ENCODE assay signal across 11 mouse cellular contexts in the genomic region with DNA sequence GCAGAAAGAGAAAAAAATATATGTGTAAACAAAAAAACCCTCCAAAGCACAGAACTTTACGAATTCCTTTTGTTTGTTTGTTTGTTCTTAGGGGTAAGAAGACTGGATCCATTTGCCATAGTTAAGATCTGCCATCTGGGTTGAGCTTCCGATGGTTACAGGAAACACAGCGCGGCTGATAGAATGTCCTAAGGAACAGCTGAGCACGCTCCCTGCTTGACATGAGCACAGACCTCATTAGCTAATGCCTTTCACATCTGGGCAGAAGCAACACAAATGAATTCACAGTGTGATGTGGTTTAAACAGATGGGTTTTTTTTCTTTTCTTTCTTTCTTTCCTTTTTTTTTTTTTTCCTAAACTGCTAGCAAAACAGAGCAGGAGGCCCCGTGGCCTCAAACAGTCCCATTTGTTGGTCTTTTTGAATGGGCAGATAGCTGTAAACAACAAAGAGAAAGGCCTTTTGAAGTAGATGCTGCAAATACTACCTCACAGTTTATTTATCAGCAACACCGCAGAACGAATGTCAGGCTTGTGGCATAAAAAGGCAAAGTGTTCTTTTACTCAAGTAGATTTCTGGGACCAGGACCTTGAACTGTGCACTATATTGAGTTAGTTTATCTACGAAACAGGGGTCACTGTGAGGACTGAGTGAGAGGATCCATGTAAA.
DNase-seq lines count a peak whose midpoint lies in the region; ATAC-seq and TF ChIP-seq lines count a peak whose summit lies in the region.
"Had no signal": no experiment of that assay in that cellular context is flagged by ENCODE, and none has a peak within 500 bp of the region (broad histone marks: within the 10 kb centered on the region; RNA-seq: fewer than 3 reads in every experiment).

No protein-coding gene starts in this region.

- ATAC-seq in heart, embryonic 16.5 days (replicated peaks; ENCODE audit: extremely low read depth, insufficient read depth, low FRiP score) = no peak
- ATAC-seq in midbrain, embryonic 11.5 days (ENCODE audit: low FRiP score) = peak; percentile 67; the same call in 1 of the 2 replicates
- no peak for ATAC-seq in midbrain, embryonic 15.5 days (replicated peaks)
- no peak for ATAC-seq in midbrain, postnatal 0 days (ENCODE audit: low FRiP score)

- no peaks in the 10 kb centered on the region for H3K9me3 ChIP-seq in heart, embryonic 16.5 days (replicated peaks; ENCODE audit: control insufficient read depth, low read length)
- H3K9me3 ChIP-seq in heart, embryonic 10.5 days = no peaks in the 10 kb centered on the region
- no peaks in the 10 kb centered on the region for H3K9me3 ChIP-seq in midbrain, embryonic 11.5 days (ENCODE audit: control insufficient read depth, low read length)
- H3K9me3 ChIP-seq in midbrain, embryonic 15.5 days = no peaks in the 10 kb centered on the region
- H3K9me3 ChIP-seq in midbrain, postnatal 0 days (ENCODE audit: low read length) = no peaks in the 10 kb centered on the region
- H3K9me3 ChIP-seq: neural tube, embryonic 15.5 days had no signal

- 0 out of 2 replicates have a peak overlapping the region, but pooled peaks have one; percentile 19 for H3K27ac ChIP-seq in heart, embryonic 16.5 days (ENCODE audit: low read length)
- H3K27ac ChIP-seq in heart, embryonic 10.5 days = no peak overlapping the region
- H3K27ac ChIP-seq in midbrain, embryonic 11.5 days (ENCODE audit: low read depth, low read length) = peak overlapping the region; percentile 45; the same call in 1 of the 2 replicates
- no peak overlapping the region for H3K27ac ChIP-seq in midbrain, embryonic 15.5 days
- H3K27ac ChIP-seq in midbrain, postnatal 0 days (ENCODE audit: low read depth, low read length) = no peak overlapping the region
- H3K27ac ChIP-seq: neural tube, embryonic 15.5 days had no signal

- H3K36me3 ChIP-seq in heart, embryonic 16.5 days (ENCODE audit: control insufficient read depth, insufficient read depth) = no peaks in the 10 kb centered on the region
- no peaks in the 10 kb centered on the region for H3K36me3 ChIP-seq in heart, embryonic 10.5 days
- H3K36me3 ChIP-seq in midbrain, embryonic 11.5 days (ENCODE audit: control insufficient read depth, insufficient read depth, low read length) = no peaks in the 10 kb centered on the region
- H3K36me3 ChIP-seq in midbrain, embryonic 15.5 days (replicated peaks) = no peaks in the 10 kb centered on the region
- no peaks in the 10 kb centered on the region for H3K36me3 ChIP-seq in midbrain, postnatal 0 days (ENCODE audit: insufficient read depth, low read length)
- H3K36me3 ChIP-seq: neural tube, embryonic 15.5 days had no signal

- peaks cover 3% of the 10 kb centered on the region; the same call in 1 of the 2 replicates for H3K4me1 ChIP-seq in heart, embryonic 16.5 days (ENCODE audit: control insufficient read depth, insufficient read depth, low read length)
- no peaks in the 10 kb centered on the region; the same call in 1 of the 2 replicates for H3K4me1 ChIP-seq in heart, embryonic 10.5 days
- peaks cover 23% of the 10 kb centered on the region for H3K4me1 ChIP-seq in midbrain, embryonic 11.5 days (ENCODE audit: control insufficient read depth, insufficient read depth, low read length)
- peaks cover 22% of the 10 kb centered on the region for H3K4me1 ChIP-seq in midbrain, embryonic 15.5 days
- peaks cover 4% of the 10 kb centered on the region; the same call in 1 of the 2 replicates for H3K4me1 ChIP-seq in midbrain, postnatal 0 days (ENCODE audit: insufficient read depth, low read length)

- no peak for TF ChIP-seq CTCF in midbrain, postnatal 0 days (IDR thresholded peaks at IDR 0.05)

- H3K27me3 ChIP-seq in heart, embryonic 16.5 days (ENCODE audit: control insufficient read depth, insufficient read depth, low read length) = no peaks in the 10 kb centered on the region
- no peaks in the 10 kb centered on the region for H3K27me3 ChIP-seq in heart, embryonic 10.5 days (ENCODE audit: insufficient read depth, poor library complexity, severe bottlenecking)
- no peaks in the 10 kb centered on the region for H3K27me3 ChIP-seq in midbrain, embryonic 11.5 days (ENCODE audit: control insufficient read depth, insufficient read depth, low read length)
- H3K27me3 ChIP-seq in midbrain, embryonic 15.5 days (replicated peaks) = no peaks in the 10 kb centered on the region
- H3K27me3 ChIP-seq in midbrain, postnatal 0 days (ENCODE audit: insufficient read depth, low read length) = no peaks in the 10 kb centered on the region
- H3K27me3 ChIP-seq: neural tube, embryonic 15.5 days had no signal

- H3K9ac ChIP-seq in heart, embryonic 16.5 days (ENCODE audit: low read length) = no peak overlapping the region
- no peak overlapping the region for H3K9ac ChIP-seq in midbrain, embryonic 11.5 days (ENCODE audit: low read length)
- no peak overlapping the region for H3K9ac ChIP-seq in midbrain, embryonic 15.5 days
- no peak overlapping the region for H3K9ac ChIP-seq in midbrain, postnatal 0 days (replicated peaks; ENCODE audit: low read length, poor library complexity, severe bottlenecking)
- H3K9ac ChIP-seq: neural tube, embryonic 15.5 days had no signal

- H3K4me3 ChIP-seq in heart, embryonic 16.5 days (ENCODE audit: low read length) = no peak overlapping the region
- H3K4me3 ChIP-seq in heart, embryonic 10.5 days = no peak overlapping the region
- no peak overlapping the region for H3K4me3 ChIP-seq in midbrain, embryonic 11.5 days (ENCODE audit: low read depth, low read length)
- H3K4me3 ChIP-seq in midbrain, embryonic 15.5 days = no peak overlapping the region
- no peak overlapping the region for H3K4me3 ChIP-seq in midbrain, postnatal 0 days (ENCODE audit: low read depth, low read length)
- H3K4me3 ChIP-seq: erythroblast, embryonic 14.5 days; neural tube, embryonic 15.5 days had no signal

- H3K4me2 ChIP-seq in heart, embryonic 16.5 days (ENCODE audit: low read depth, low read length) = no peak overlapping the region
- no peak overlapping the region for H3K4me2 ChIP-seq in midbrain, embryonic 11.5 days
- no peak overlapping the region for H3K4me2 ChIP-seq in midbrain, embryonic 15.5 days
- H3K4me2 ChIP-seq in midbrain, postnatal 0 days (ENCODE audit: low read depth, low read length, poor library complexity, severe bottlenecking) = no peak overlapping the region
- H3K4me2 ChIP-seq: neural tube, embryonic 15.5 days had no signal

- WGBS in heart, embryonic 16.5 days = 54% methylated on average over 9 of the region's 9 CpGs
- 37% methylated on average over 9 of the region's 9 CpGs for WGBS in heart, embryonic 10.5 days
- 26% methylated on average over 9 of the region's 9 CpGs for WGBS in midbrain, embryonic 11.5 days
- WGBS in midbrain, embryonic 15.5 days = 24% methylated on average over 9 of the region's 9 CpGs
- WGBS in midbrain, postnatal 0 days = 32% methylated on average over 9 of the region's 9 CpGs

- DNase-seq in heart, embryonic 10.5 days (ENCODE audit: low spot score) = no peak
- peak; percentile 86 for DNase-seq in midbrain, embryonic 11.5 days (ENCODE audit: low spot score, missing footprints)
- DNase-seq in embryo, embryonic 9.5 days (ENCODE audit: extremely low spot score) = peak; percentile 20
- DNase-seq in midbrain, postnatal 0 days (ENCODE audit: low spot score) = peak; percentile 28
- no peak for DNase-seq in spleen, postnatal 36 days (ENCODE audit: low spot score in 2 of 2)
- no peak for DNase-seq in frontal cortex, postnatal 14 days (ENCODE audit: low spot score in 2 of 2)
- DNase-seq: cerebellum, adult 2 months had no signal

Comparison
In these comparisons a context has a peak if more than half of its experiments do, and no peak if none do; other contexts are left out.
1. H3K27ac ChIP-seq: peak in heart, embryonic 16.5 days (single experiment) and midbrain, embryonic 11.5 days (single experiment); none in heart, embryonic 10.5 days (single experiment), midbrain, embryonic 15.5 days (single experiment) and midbrain, postnatal 0 days (single experiment).
2. DNase-seq: peak in midbrain, embryonic 11.5 days (single experiment), embryo, embryonic 9.5 days (single experiment) and midbrain, postnatal 0 days (single experiment); none in heart, embryonic 10.5 days (single experiment), spleen, postnatal 36 days (0 of 2) and frontal cortex, postnatal 14 days (0 of 2).